ENCODE assay signal across 27 mouse cellular contexts in genomic region chr11:79221641-79222040, GRCm38 (mm10). TPM values are rescaled to one million over a fixed set of nuclear protein-coding genes. Genes with fewer than 3 reads are reported as not detected.
DNase-seq lines count a peak whose midpoint lies in the region; ATAC-seq and TF ChIP-seq lines count a peak whose summit lies in the region.
"Had no signal": no experiment of that assay in that cellular context is flagged by ENCODE, and none has a peak within 500 bp of the region (broad histone marks: within the 10 kb centered on the region; RNA-seq: fewer than 3 reads in every experiment).

No protein-coding gene starts in this region.

- no peak for ATAC-seq in hindbrain, embryonic 13.5 days (ENCODE audit: low FRiP score)
- ATAC-seq: activated CD4-positive, CD25-positive, alpha-beta regulatory T cell, adult 4 months; forebrain, embryonic 13.5 days; intestine, postnatal 0 days had no signal

- no peak for TF ChIP-seq CTCF in thymus, adult 2 months (IDR thresholded peaks at IDR 0.05; ENCODE audit: borderline replicate concordance, control insufficient read depth, extremely low read depth, insufficient read depth, low read length, poor library complexity)
- no peak for TF ChIP-seq CTCF in MEL (IDR thresholded peaks at IDR 0.05 in 2 of 3, conservative IDR thresholded peaks at IDR 0.05 in 1 of 3; ENCODE audit: control insufficient read depth in 1 of 3, insufficient read depth in 1 of 3, low read depth in 2 of 3, low read length in 3 of 3, poor library complexity in 1 of 3, severe bottlenecking in 1 of 3)

- H3K27me3 ChIP-seq in thymus, adult 2 months (ENCODE audit: control insufficient read depth, insufficient read depth, low read length), result no peaks in the 10 kb centered on the region
- H3K27me3 ChIP-seq in MEL (ENCODE audit: control insufficient read depth in 1 of 2, insufficient read depth in 2 of 2, low read length in 2 of 2), result no peaks in the 10 kb centered on the region
- no peaks in the 10 kb centered on the region for H3K27me3 ChIP-seq in hindbrain, embryonic 13.5 days
- H3K27me3 ChIP-seq: forebrain, embryonic 13.5 days; heart, embryonic 12.5 days; hindbrain, embryonic 12.5 days; limb, embryonic 15.5 days; liver, embryonic 13.5 days had no signal

- H3K4me1 ChIP-seq in thymus, adult 2 months (replicated peaks; ENCODE audit: control insufficient read depth, insufficient read depth, low read length), result peaks cover 9% of the 10 kb centered on the region
- peaks cover 3 to 11% of the 10 kb centered on the region in 2 experiments; a peak in 3 of 4 replicates for H3K4me1 ChIP-seq in MEL (ENCODE audit: control insufficient read depth in 1 of 2, insufficient read depth in 2 of 2, low read length in 2 of 2)
- H3K4me1 ChIP-seq in hindbrain, embryonic 13.5 days (replicated peaks), result peaks cover 5% of the 10 kb centered on the region; the same call in 1 of the 2 replicates

- no peaks in the 10 kb centered on the region for H3K9me3 ChIP-seq in MEL (replicated peaks; ENCODE audit: insufficient read depth, low read length)
- H3K9me3 ChIP-seq in hindbrain, embryonic 13.5 days, result no peaks in the 10 kb centered on the region
- H3K9me3 ChIP-seq: forebrain, embryonic 13.5 days; hindbrain, embryonic 12.5 days; limb, embryonic 10.5 days; limb, embryonic 15.5 days; liver, embryonic 13.5 days had no signal

- H3K36me3 ChIP-seq in thymus, adult 2 months (ENCODE audit: control insufficient read depth, insufficient read depth, low read length), result no peaks in the 10 kb centered on the region
- peaks cover 0 to 5% of the 10 kb centered on the region in 2 experiments; a peak in 2 of 4 replicates for H3K36me3 ChIP-seq in MEL (ENCODE audit: control insufficient read depth in 1 of 2, insufficient read depth in 2 of 2, low read length in 2 of 2)
- no peaks in the 10 kb centered on the region for H3K36me3 ChIP-seq in hindbrain, embryonic 13.5 days
- H3K36me3 ChIP-seq: heart, embryonic 12.5 days; hindbrain, embryonic 12.5 days; limb, embryonic 10.5 days; limb, embryonic 15.5 days; liver, embryonic 13.5 days had no signal

- no peak overlapping the region for H3K9ac ChIP-seq in MEL (ENCODE audit: control insufficient read depth, low read depth, low read length, poor library complexity, severe bottlenecking)
- no peak overlapping the region for H3K9ac ChIP-seq in hindbrain, embryonic 13.5 days
- H3K9ac ChIP-seq: forebrain, embryonic 13.5 days; heart, embryonic 12.5 days; hindbrain, embryonic 12.5 days; limb, embryonic 15.5 days; liver, embryonic 13.5 days had no signal

- H3K4me2 ChIP-seq in hindbrain, embryonic 13.5 days, result no peak overlapping the region
- H3K4me2 ChIP-seq: forebrain, embryonic 13.5 days; heart, embryonic 12.5 days; hindbrain, embryonic 12.5 days; limb, embryonic 15.5 days; liver, embryonic 13.5 days had no signal

- DNase-seq in heart, postnatal 14 days, result peak; percentile 0
- DNase-seq in heart, adult 8-10 months (ENCODE audit: low spot score), result no peak
- DNase-seq in thymus, adult 2 months, result peak; percentile 25
- no peak for DNase-seq in thymus, adult 18-20 months
- DNase-seq in MEL (ENCODE audit: low read depth, low spot score), result peak; percentile 43
- peak; percentile 66 for DNase-seq in thymus, postnatal 14 days
- DNase-seq in cerebellum, postnatal 36 days, result no peak
- DNase-seq: adrenal gland, adult 2 months; adrenal gland, postnatal 36 days; B cell, adult 2 months; cerebellum, adult 18-20 months; cerebellum, postnatal 10 days; gastrocnemius, postnatal 14 days; kidney, postnatal 14 days; layer of hippocampus, adult 9-11 months; liver, embryonic 13.5 days; lung, postnatal 10 days; midbrain, embryonic 14.5 days had no signal

- no peaks in the 10 kb centered on the region for H3K79me2 ChIP-seq in MEL (ENCODE audit: control insufficient read depth, insufficient read depth, low read length, poor library complexity)

- TF ChIP-seq RAD21 in MEL (IDR thresholded peaks at IDR 0.05; ENCODE audit: low read depth, low read length), result no peak

- WGBS in thymus, adult 2 months, result 30% methylated on average over 5 of the region's 5 CpGs
- 76% methylated on average over 5 of the region's 5 CpGs for WGBS in hindbrain, embryonic 13.5 days

- no peak overlapping the region for H3K27ac ChIP-seq in thymus, adult 2 months (ENCODE audit: control insufficient read depth, insufficient read depth, low read length)
- H3K27ac ChIP-seq in MEL (ENCODE audit: control insufficient read depth, low read depth, low read length), result no peak overlapping the region
- no peak overlapping the region for H3K27ac ChIP-seq in hindbrain, embryonic 13.5 days
- H3K27ac ChIP-seq: forebrain, embryonic 13.5 days; hindbrain, embryonic 12.5 days; limb, embryonic 10.5 days; limb, embryonic 15.5 days; liver, embryonic 13.5 days had no signal

- H3K4me3 ChIP-seq in thymus, adult 2 months (ENCODE audit: control insufficient read depth, insufficient read depth, low read length), result no peak overlapping the region
- no peak overlapping the region for H3K4me3 ChIP-seq in MEL (ENCODE audit: control insufficient read depth in 1 of 2, insufficient read depth in 1 of 2, low read depth in 2 of 2, low read length in 2 of 2)
- H3K4me3 ChIP-seq in hindbrain, embryonic 13.5 days, result no peak overlapping the region
- H3K4me3 ChIP-seq: erythroblast, embryonic 14.5 days; forebrain, embryonic 13.5 days; heart, embryonic 12.5 days; hindbrain, embryonic 12.5 days; limb, embryonic 10.5 days; limb, embryonic 15.5 days; liver, embryonic 13.5 days had no signal

- no peak for TF ChIP-seq POLR2A in thymus, adult 2 months (IDR thresholded peaks at IDR 0.05; ENCODE audit: control insufficient read depth, extremely low read depth, insufficient read depth, low read length, poor library complexity)
- no peak for TF ChIP-seq POLR2A in MEL (IDR thresholded peaks at IDR 0.05; ENCODE audit: control insufficient read depth in 1 of 2, insufficient read depth in 1 of 2, low read depth in 1 of 2, low read length in 2 of 2, poor library complexity in 1 of 2)

- intact Hi-C loops in heart, postnatal 14 days (cut with DNase I), result no loop called here

- TF ChIP-seq EP300 in MEL (IDR thresholded peaks at IDR 0.05; ENCODE audit: low read depth in 1 of 2, low read length in 2 of 2), result no peak

TF ChIP-seq in MEL, 35 proteins besides CTCF, POLR2A, EP300 and RAD21:
- TF ChIP-seq KAT2A (conservative IDR thresholded peaks at IDR 0.05; ENCODE audit: low read depth, low read length) (no peak), BHLHE40 (IDR thresholded peaks at IDR 0.05; ENCODE audit: borderline replicate concordance, low read depth, low read length) (no peak), NRF1 (IDR thresholded peaks at IDR 0.05; ENCODE audit: insufficient read depth, low read depth, low read length, poor library complexity, severe bottlenecking) (no peak), ETS1 (IDR thresholded peaks at IDR 0.05; ENCODE audit: low read depth, low read length) (no peak)
TF ChIP-seq in MEL: peak in this region for 0.

RNA-seq across cellular contexts. Expression of gene Wsb1, which starts 32.8 kb away (rescaled TPM):
- total RNA-seq in heart, postnatal 14 days (2021), result 10 to 100 TPM; 25.3 to 27.7 TPM
- 10 to 100 TPM in 3 of 4 experiments, 1 to 10 TPM in 1; 9.5 to 13.5 (median 12.3) TPM for total RNA-seq in heart, adult 8-10 months (2022)
- 87.5 and 102 TPM in 2 replicates for polyA plus RNA-seq in thymus, adult 2 months (2012; rRNA removed)
- total RNA-seq in MEL (2012; rRNA removed), result 48.8 and 56.2 TPM in 2 replicates
- 10 to 100 TPM; 57.0 to 90.9 TPM for polyA plus RNA-seq in MEL (2012; ENCODE audit: insufficient read depth in 1 of 2, insufficient read length in 2 of 2, low read depth in 1 of 2, low replicate concordance in 2 of 2, missing spikeins in 1 of 2)
- polyA plus RNA-seq in hindbrain, embryonic 13.5 days (2015; fragmentation: Nextera tagmentation; extraction: Ambion mirVana), result 571 and 597 TPM in 2 replicates

Comparison
In these comparisons a context has a peak if more than half of its experiments do, and no peak if none do; other contexts are left out.
1. DNase-seq: peak in heart, postnatal 14 days (2 of 2), thymus, adult 2 months (single experiment), MEL (single experiment) and thymus, postnatal 14 days (single experiment); none in heart, adult 8-10 months (single experiment), thymus, adult 18-20 months (0 of 2) and cerebellum, postnatal 36 days (0 of 2).